Mouse (Mus musculus) cerebellum, adult 2 months (tissue): ENCODE results near the gene Ksr2.

Experiments used
- CTCF ChIP-seq: fragments of 200-500 bp; IDR thresholded peaks from 2 replicates; pipeline ENCODE4 v1.5.1; 2011; ENCODE audit warnings: low read depth, mild to moderate bottlenecking, control low read depth, low read length, moderate library complexity, borderline replicate concordance; ENCODE audit not compliant: insufficient read depth
- POLR2A ChIP-seq: fragments of 200-500 bp; IDR thresholded peaks from 2 replicates; pipeline ENCODE4 v1.6.1; 2011; ENCODE audit warnings: low read length, control low read depth, borderline replicate concordance; ENCODE audit not compliant: insufficient read depth

DNA sequence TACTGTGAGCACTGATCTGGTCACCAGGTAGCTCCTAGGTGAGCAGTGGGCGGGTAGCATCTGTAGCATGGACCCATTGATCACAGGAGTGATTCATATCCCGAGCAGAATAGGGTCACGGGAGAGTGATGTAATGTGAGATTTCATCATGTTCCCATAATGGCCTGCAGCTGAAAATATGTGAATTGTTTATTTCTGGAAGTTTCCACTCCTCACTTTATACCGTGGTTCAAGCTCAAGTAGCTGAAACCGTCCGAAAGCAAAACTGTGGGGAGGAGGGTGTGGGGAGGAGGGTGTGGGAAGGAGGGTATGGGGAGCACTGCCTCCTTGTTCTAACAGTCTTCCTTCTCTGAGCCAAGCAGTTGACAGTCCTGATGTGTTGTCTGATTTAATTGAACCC, 312.7 kb downstream of the Ksr2 start:
- TF ChIP-seq CTCF (no peak), POLR2A (no peak)
